In the genomic region with DNA sequence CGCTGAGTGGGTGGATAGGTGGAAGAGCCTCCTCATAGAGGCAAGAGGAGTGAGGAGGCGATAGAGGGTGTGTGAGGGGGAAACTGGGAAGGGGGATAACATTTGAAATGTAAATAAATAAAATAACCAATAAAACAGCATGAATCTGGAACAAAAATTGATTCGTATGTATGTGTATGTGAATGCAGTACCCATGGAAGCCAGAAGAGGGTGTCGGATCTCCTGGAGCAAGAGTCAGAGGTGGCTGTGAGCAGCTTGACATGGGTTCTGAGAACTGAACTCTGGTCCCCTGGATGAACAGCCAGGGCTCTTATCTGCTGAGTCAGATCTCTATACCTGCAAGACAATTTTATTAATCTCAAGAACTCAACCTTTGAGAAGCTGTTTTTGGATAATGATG, we compare ENCODE assay signal across 28 mouse cellular contexts.
DNase-seq lines count a peak whose midpoint lies in the region; ATAC-seq and TF ChIP-seq lines count a peak whose summit lies in the region.
"Had no signal": no experiment of that assay in that cellular context is flagged by ENCODE, and none has a peak within 500 bp of the region (broad histone marks: within the 10 kb centered on the region; RNA-seq: fewer than 3 reads in every experiment).

No protein-coding gene starts in this region.

- no peaks in the 10 kb centered on the region for H3K27me3 ChIP-seq in intestine, postnatal 0 days (replicated peaks; ENCODE audit: control insufficient read depth, insufficient read depth, low read length)
- H3K27me3 ChIP-seq in intestine, embryonic 15.5 days (replicated peaks): no peaks in the 10 kb centered on the region
- H3K27me3 ChIP-seq in lung, postnatal 0 days (replicated peaks; ENCODE audit: insufficient read depth, low read length): no peaks in the 10 kb centered on the region
- H3K27me3 ChIP-seq in Patski: peaks cover 19% of the 10 kb centered on the region
- H3K27me3 ChIP-seq: hindbrain, embryonic 12.5 days; kidney, embryonic 15.5 days; limb, embryonic 13.5 days; megakaryocyte, embryonic 14.5 days; midbrain, embryonic 13.5 days had no signal

- TF ChIP-seq CTCF in intestine, postnatal 0 days (IDR thresholded peaks at IDR 0.05; ENCODE audit: low read depth): 0 out of 2 replicates have a peak, but pooled peaks have one; percentile 7
- TF ChIP-seq CTCF in lung, postnatal 0 days (IDR thresholded peaks at IDR 0.05): 0 out of 2 replicates have a peak, but pooled peaks have one; percentile 5
- TF ChIP-seq CTCF in Patski (IDR thresholded peaks at IDR 0.05): peak; percentile 50

- no peak for TF ChIP-seq EP300 in lung, postnatal 0 days (IDR thresholded peaks at IDR 0.05)

- 81% methylated on average over 4 of the region's 4 CpGs for WGBS in intestine, postnatal 0 days
- 74% methylated on average over 4 of the region's 4 CpGs for WGBS in intestine, embryonic 15.5 days
- WGBS in lung, postnatal 0 days: 69% methylated on average over 4 of the region's 4 CpGs

- no peak overlapping the region for H3K4me3 ChIP-seq in intestine, postnatal 0 days (ENCODE audit: low read depth, low read length)
- H3K4me3 ChIP-seq in intestine, embryonic 15.5 days (replicated peaks): no peak overlapping the region
- H3K4me3 ChIP-seq in lung, postnatal 0 days (ENCODE audit: low read depth, low read length): no peak overlapping the region
- H3K4me3 ChIP-seq: gastrocnemius, adult 2 months; hindbrain, embryonic 12.5 days; kidney, embryonic 15.5 days; limb, embryonic 13.5 days; megakaryocyte, embryonic 14.5 days; midbrain, embryonic 13.5 days had no signal

- no peaks in the 10 kb centered on the region for H3K4me1 ChIP-seq in intestine, postnatal 0 days (replicated peaks; ENCODE audit: control insufficient read depth, insufficient read depth, low read length)
- no peaks in the 10 kb centered on the region for H3K4me1 ChIP-seq in intestine, embryonic 15.5 days (replicated peaks)
- no peaks in the 10 kb centered on the region for H3K4me1 ChIP-seq in lung, postnatal 0 days (ENCODE audit: insufficient read depth, low read depth, low read length)
- H3K4me1 ChIP-seq: hindbrain, embryonic 12.5 days; kidney, embryonic 15.5 days; limb, embryonic 13.5 days; megakaryocyte, embryonic 14.5 days; midbrain, embryonic 13.5 days had no signal

- H3K36me3 ChIP-seq in intestine, postnatal 0 days (ENCODE audit: control insufficient read depth, insufficient read depth): no peaks in the 10 kb centered on the region
- no peaks in the 10 kb centered on the region for H3K36me3 ChIP-seq in intestine, embryonic 15.5 days
- H3K36me3 ChIP-seq in lung, postnatal 0 days (ENCODE audit: insufficient read depth, low read length): no peaks in the 10 kb centered on the region
- H3K36me3 ChIP-seq: hindbrain, embryonic 12.5 days; kidney, embryonic 15.5 days; limb, embryonic 13.5 days; midbrain, embryonic 13.5 days had no signal

- H3K4me2 ChIP-seq in intestine, postnatal 0 days (replicated peaks; ENCODE audit: low read depth): no peak overlapping the region
- no peak overlapping the region for H3K4me2 ChIP-seq in intestine, embryonic 15.5 days (replicated peaks)
- H3K4me2 ChIP-seq in lung, postnatal 0 days (replicated peaks; ENCODE audit: low read depth, low read length): no peak overlapping the region
- H3K4me2 ChIP-seq: heart, embryonic 11.5 days; hindbrain, embryonic 12.5 days; kidney, embryonic 15.5 days; limb, embryonic 13.5 days; liver, embryonic 11.5 days; midbrain, embryonic 13.5 days had no signal

- no peak overlapping the region for H3K9ac ChIP-seq in intestine, postnatal 0 days (ENCODE audit: low read depth, low read length)
- no peak overlapping the region for H3K9ac ChIP-seq in intestine, embryonic 15.5 days
- H3K9ac ChIP-seq in lung, postnatal 0 days (replicated peaks; ENCODE audit: low read depth): no peak overlapping the region
- H3K9ac ChIP-seq: hindbrain, embryonic 12.5 days; kidney, embryonic 15.5 days; limb, embryonic 13.5 days; midbrain, embryonic 13.5 days had no signal

- CTCF ChIA-PET in Patski (lab: Charles Lee): no interaction called here

- no peak for ATAC-seq in intestine, postnatal 0 days
- ATAC-seq in intestine, embryonic 15.5 days: no peak
- ATAC-seq in lung, postnatal 0 days: no peak
- ATAC-seq in Patski: no peak
- ATAC-seq: activated CD4-positive, CD25-positive, alpha-beta regulatory T cell, adult 4 months; forebrain, embryonic 14.5 days; hindbrain, postnatal 0 days; intestine, embryonic 16.5 days; midbrain, embryonic 13.5 days had no signal

- H3K27ac ChIP-seq in intestine, postnatal 0 days (ENCODE audit: low read depth, low read length): no peak overlapping the region
- no peak overlapping the region for H3K27ac ChIP-seq in intestine, embryonic 15.5 days
- no peak overlapping the region for H3K27ac ChIP-seq in lung, postnatal 0 days (ENCODE audit: low read length)
- H3K27ac ChIP-seq: gastrocnemius, adult 2 months; hindbrain, embryonic 12.5 days; hindbrain, postnatal 0 days; kidney, embryonic 15.5 days; limb, embryonic 13.5 days; midbrain, embryonic 13.5 days had no signal

- H3K9me3 ChIP-seq in intestine, postnatal 0 days (ENCODE audit: control insufficient read depth): no peaks in the 10 kb centered on the region
- no peaks in the 10 kb centered on the region for H3K9me3 ChIP-seq in intestine, embryonic 15.5 days
- no peaks in the 10 kb centered on the region for H3K9me3 ChIP-seq in lung, postnatal 0 days (ENCODE audit: low read length)
- H3K9me3 ChIP-seq: hindbrain, embryonic 12.5 days; kidney, embryonic 15.5 days; limb, embryonic 13.5 days; megakaryocyte, embryonic 14.5 days; midbrain, embryonic 13.5 days had no signal

- in situ Hi-C loops in Patski (cut with MboI; ENCODE audit: low pct_unique_long_range_greater_than_20kb): no loop called here

- no peak for DNase-seq in lung, postnatal 0 days (ENCODE audit: low spot score)
- no peak for DNase-seq in lung, adult 18-20 months
- no peak for DNase-seq in Patski (ENCODE audit: low read depth, low spot score)
- no peak for DNase-seq in thymus, postnatal 0 days (ENCODE audit: low spot score)
- DNase-seq in cerebellum, adult 18-20 months: no peak
- DNase-seq: adrenal gland, adult 8-10 months; cerebellum, adult 9-10 months; cerebellum, postnatal 36 days; gastrocnemius, adult 2 months; gastrocnemius, postnatal 36 days; heart, adult 18-20 months; heart, postnatal 36 days; layer of hippocampus, adult 9-11 months; lung, postnatal 4 days; thymus, postnatal 14 days had no signal

- POLR2A ChIA-PET in Patski (lab: Charles Lee): interaction anchor here (0.6 to 0.7 kb wide), 2 partner anchors 11 to 284 kb away, joined by 3 read pairs; no protein-coding TSS in a partner anchor
